Mouse (Mus musculus) liver, adult 2 months (tissue): ENCODE measurements around the gene Creb3l2.

Experiments
- CTCF ChIP-seq: fragments of 200-500 bp; IDR thresholded peaks from 2 replicates; pipeline ENCODE4 v1.5.1; 2011; ENCODE audit warnings: low read depth, low read length, control low read depth
- POLR2A ChIP-seq: fragments of 200-500 bp; IDR thresholded peaks from 2 replicates; pipeline ENCODE4 v1.6.1; 2011; ENCODE audit warnings: low read length, control low read depth; ENCODE audit not compliant: insufficient read depth; ENCODE audit errors: extremely low read depth

- TF ChIP-seq POLR2A (no peak), CTCF (no peak)
Measured at GRCm38 (mm10) chr6:37382761-37383160, 59.2 kb downstream of the Creb3l2 start.
